Mouse (Mus musculus) stomach, postnatal 0 days (tissue): Measurements from ENCODE around the gene Cdh23.

ENCODE experiments used
- CTCF ChIP-seq: IDR thresholded peaks from 2 replicates; pipeline ENCODE4 v1.5.1; 2016; ENCODE audit warnings: antibody characterized with exemption, low read depth, mild to moderate bottlenecking, moderate library complexity
- EP300 ChIP-seq: optimal IDR thresholded peaks from 2 replicates; pipeline ENCODE3; 2016; ENCODE audit warnings: antibody characterized with exemption

DNA sequence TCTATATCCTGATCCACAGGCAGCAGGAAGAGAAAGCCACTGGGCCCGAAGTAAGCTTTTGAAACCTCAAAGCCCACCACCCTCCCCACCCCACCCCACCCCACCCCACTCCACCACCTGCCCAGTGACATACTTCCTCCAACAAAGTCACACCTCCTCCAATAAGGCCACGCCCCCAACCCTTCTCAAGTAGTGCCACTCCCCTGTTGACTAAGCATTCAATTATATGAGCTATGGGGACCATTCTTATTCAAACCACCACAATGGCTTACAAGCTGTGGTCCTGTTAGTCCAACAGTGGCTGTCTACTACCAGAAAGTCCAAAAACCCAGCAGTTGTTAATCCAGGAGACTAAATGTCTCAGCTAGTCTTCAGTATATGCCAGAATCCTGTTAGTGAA is 22.2 kb upstream of the Cdh23 start:
- no peak for TF ChIP-seq CTCF
- TF ChIP-seq EP300 = no peak
